Mouse (Mus musculus) lung, postnatal 0 days (tissue): ENCODE results near the gene Gemin2.

Source experiments
- CTCF ChIP-seq: IDR thresholded peaks from 2 replicates; pipeline ENCODE4 v1.5.1; 2016; ENCODE audit warnings: antibody characterized with exemption, mild to moderate bottlenecking
- EP300 ChIP-seq: IDR thresholded peaks from 2 replicates; pipeline ENCODE4 v1.6.1; 2016; ENCODE audit warnings: antibody characterized with exemption, mild to moderate bottlenecking, control low read depth

GRCm38 (mm10) chr12:59011275-59011843, 1.8 kb upstream of the Gemin2 start:
- TF ChIP-seq EP300 (no peak), CTCF (no peak)
